Mouse (Mus musculus) liver (tissue): ENCODE data around the gene Ehbp1l1.

ENCODE experiments used
- DNase-seq: peaks from one replicate; pipeline ENCODE4 v3.0.0-alpha.2; 2020; ENCODE audit warnings: mixed read lengths

The Ehbp1l1 gene

GRCm38 (mm10) chr19:5725767-5726515 lies at the start of gene Ehbp1l1:
Gene Ehbp1l1, minus strand, starts transcription at chr19:5726317.
- DNase-seq = peak; percentile 92

GRCm38 (mm10) chr19:5770925-5771860 lies 45.1 kb upstream of the Ehbp1l1 start, which contains the start of gene Scyl1:
Gene Scyl1, minus strand, starts transcription at chr19:5771419.
- DNase-seq = peak; percentile 94

- DNase-seq = no peak
Observed at GRCm38 (mm10) chr19:5770311-5770710, 44.2 kb upstream of the Ehbp1l1 start.

GRCm38 (mm10) chr19:5767271-5767670 lies 41.2 kb upstream of the Ehbp1l1 start:
- no peak for DNase-seq

GRCm38 (mm10) chr19:5763163-5763562 lies 37.0 kb upstream of the Ehbp1l1 start:
- no peak for DNase-seq

- DNase-seq = no peak
Observed at GRCm38 (mm10) chr19:5758878-5759403, 32.8 kb upstream of the Ehbp1l1 start.

- no peak for DNase-seq
Observed at GRCm38 (mm10) chr19:5756991-5757636, 31.0 kb upstream of the Ehbp1l1 start.

GRCm38 (mm10) chr19:5756321-5756985 lies 30.3 kb upstream of the Ehbp1l1 start:
- DNase-seq = no peak

- peak; percentile 51 for DNase-seq
Observed at GRCm38 (mm10) chr19:5751742-5752141, 25.6 kb upstream of the Ehbp1l1 start.

GRCm38 (mm10) chr19:5750951-5751350 lies 24.8 kb upstream of the Ehbp1l1 start:
- no peak for DNase-seq

- no peak for DNase-seq
Observed at GRCm38 (mm10) chr19:5749476-5749875, 23.4 kb upstream of the Ehbp1l1 start.

- peak; percentile 39 for DNase-seq
Observed at GRCm38 (mm10) chr19:5746907-5747363, 20.8 kb upstream of the Ehbp1l1 start.

GRCm38 (mm10) chr19:5745756-5746710 lies 19.9 kb upstream of the Ehbp1l1 start:
- DNase-seq = peak; percentile 45

- DNase-seq = no peak
Observed at GRCm38 (mm10) chr19:5743576-5743975, 17.5 kb upstream of the Ehbp1l1 start.

GRCm38 (mm10) chr19:5742241-5742641 lies 16.1 kb upstream of the Ehbp1l1 start:
- DNase-seq = no peak

GRCm38 (mm10) chr19:5741641-5742240 lies 15.6 kb upstream of the Ehbp1l1 start:
- peak; percentile 59 for DNase-seq

GRCm38 (mm10) chr19:5740320-5741317 lies 14.5 kb upstream of the Ehbp1l1 start, which contains the start of gene Ltbp3:
Gene Ltbp3, plus strand, starts transcription at chr19:5740904.
- DNase-seq = no peak

- DNase-seq = no peak
Observed at GRCm38 (mm10) chr19:5739446-5739845, 13.3 kb upstream of the Ehbp1l1 start.

GRCm38 (mm10) chr19:5734325-5734724 lies 8.2 kb upstream of the Ehbp1l1 start:
- DNase-seq = no peak
